Mouse (Mus musculus) cortical plate, adult 2 months (tissue): Measurements from ENCODE around the gene Ror1.

Experiments
- CTCF ChIP-seq: fragments of 200-500 bp; IDR thresholded peaks from 2 replicates; pipeline ENCODE4 v1.5.1; 2011; ENCODE audit warnings: mild to moderate bottlenecking, control low read depth, low read length; ENCODE audit not compliant: insufficient read depth; ENCODE audit errors: extremely low read depth
- POLR2A ChIP-seq: fragments of 200-500 bp; IDR thresholded peaks from 2 replicates; pipeline ENCODE4 v1.6.1; 2011; ENCODE audit warnings: mild to moderate bottlenecking, low read length, control low read depth; ENCODE audit not compliant: insufficient read depth; ENCODE audit errors: extremely low read depth

DNA sequence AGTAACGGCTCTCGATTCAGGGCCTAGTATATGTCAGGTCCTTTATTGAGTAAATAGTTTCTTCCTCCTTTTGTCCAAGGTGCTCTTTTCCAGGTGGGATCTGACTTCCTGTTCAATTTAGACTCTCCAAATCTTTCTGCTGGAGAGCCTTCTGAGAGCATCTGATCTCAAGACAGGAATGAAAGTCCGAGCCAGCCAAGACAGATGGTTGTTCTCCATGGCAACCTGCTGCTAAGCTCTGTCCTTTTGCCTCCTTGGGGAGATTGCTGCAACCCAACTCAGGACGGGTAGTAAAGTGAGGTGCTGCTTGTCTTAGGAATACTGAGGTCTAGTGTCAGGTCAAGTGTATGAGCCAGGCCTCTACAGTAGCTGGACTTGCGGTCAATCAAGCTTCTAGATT is 25.0 kb downstream of the Ror1 start:
- TF ChIP-seq CTCF = no peak
- no peak for TF ChIP-seq POLR2A
